Mouse (Mus musculus) heart, adult 18-20 months (tissue): ENCODE measurements around the gene Rrbp1. TPM values are rescaled to one million over a fixed set of nuclear protein-coding genes. Genes with fewer than 3 reads are reported as not detected.

Source experiments
- DNase-seq, 2 experiments: peaks; one replicate each; pipeline ENCODE4 v3.0.0; 2021 to 2022; ENCODE audit warnings: mixed read lengths in 1 of 2
- long read RNA-seq, 2 experiments: library from polyadenylated mRNA; stranded (forward); transcript quantifications; one replicate each; pipeline ENCODE4 v2.0.0; 2021
- total RNA-seq, 2 experiments: library from RNA; stranded (reverse); gene quantifications; 2 replicates each; pipeline ENCODE4 v1.2.3; 2021

The Rrbp1 gene
- total RNA-seq: 100 to 1,000 TPM in 1 of 2 experiments, 10 to 100 TPM in 1; 96.6 to 106 TPM
- long read RNA-seq, experiment 1, full-length matches to known transcripts: 5 of 23 reads
- long read RNA-seq, experiment 1, partial matches to known transcripts: 14 of 23 reads
- long read RNA-seq, experiment 1, other reads (novel, unspliced or antisense): 4 of 23 reads
- long read RNA-seq, experiment 2, partial matches to known transcripts: 12 of 14 reads
- long read RNA-seq, experiment 2, other reads (novel, unspliced or antisense): 2 of 14 reads

DNA sequence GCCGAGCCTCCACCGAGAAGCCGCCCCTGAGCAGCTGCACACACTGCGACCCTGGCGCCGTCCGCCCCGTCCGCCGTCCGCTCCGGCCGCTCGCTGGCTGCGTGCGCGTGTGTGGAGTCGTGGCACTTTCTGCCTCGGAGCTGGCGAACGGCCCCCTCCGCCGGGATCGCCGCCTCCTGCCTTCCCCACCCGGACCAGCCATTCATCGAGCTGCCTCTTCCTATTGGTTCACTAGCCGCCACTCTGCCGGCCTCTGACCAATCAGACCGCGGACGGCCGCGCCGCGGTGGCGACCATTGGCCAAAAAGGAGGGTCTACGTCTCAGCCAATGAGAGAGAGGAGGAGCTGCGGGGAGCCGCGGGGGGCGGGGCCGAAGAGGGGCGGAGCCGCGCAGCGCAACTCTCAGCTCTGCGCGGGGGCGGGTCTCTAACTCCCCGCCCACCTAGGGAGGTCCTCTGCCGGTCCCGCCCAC is at the start of gene Rrbp1:
Rrbp1 (minus strand) TSS at position 184 of the 472 bp plus-strand sequence.
- DNase-seq: peak; percentile 99

- no peak for DNase-seq
Observed at GRCm38 (mm10) chr2:144057735-144058134, 46.7 kb upstream of the Rrbp1 start.

DNA sequence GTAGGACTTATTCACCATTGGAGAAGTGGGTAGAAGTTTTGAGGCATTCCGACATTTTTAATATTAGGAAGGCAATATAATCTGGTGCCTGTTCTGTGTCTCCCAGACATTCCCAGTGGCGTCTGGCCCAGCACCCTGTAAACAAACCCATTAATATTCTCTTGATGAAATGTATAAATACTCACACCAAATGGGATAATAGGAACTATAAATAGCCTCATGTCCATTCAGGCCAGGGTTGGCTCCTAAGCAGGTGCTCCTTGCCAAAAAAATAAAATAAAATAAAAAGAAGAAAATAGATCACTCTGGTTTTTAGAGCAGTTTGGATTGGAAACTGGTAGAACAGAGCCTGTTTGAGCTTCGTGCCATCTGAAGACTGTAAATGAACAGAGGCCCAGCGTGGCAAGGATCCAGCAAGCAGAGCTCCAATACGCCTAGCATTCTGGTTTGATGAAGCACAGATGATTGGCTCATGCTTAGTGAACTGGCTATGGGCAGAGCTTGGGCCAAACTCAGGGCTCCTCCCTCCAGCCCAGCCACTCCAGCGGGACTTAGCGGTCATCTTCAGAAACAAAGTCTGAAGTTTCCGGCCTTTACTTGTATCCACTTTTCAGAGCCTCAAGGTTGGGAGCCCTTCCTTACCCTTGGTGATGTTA is 41.5 kb upstream of the Rrbp1 start:
- peak; percentile 62 to 66 for DNase-seq

GRCm38 (mm10) chr2:144050861-144051260 is 39.8 kb upstream of the Rrbp1 start:
- DNase-seq: no peak

- DNase-seq: no peak
Observed at GRCm38 (mm10) chr2:144050146-144050680, 39.1 kb upstream of the Rrbp1 start.

GRCm38 (mm10) chr2:144046916-144047315 is 35.9 kb upstream of the Rrbp1 start:
- DNase-seq: peak in 1 of 2 experiments; percentile 41

GRCm38 (mm10) chr2:144045756-144046560 is 34.9 kb upstream of the Rrbp1 start:
- no peak for DNase-seq

GRCm38 (mm10) chr2:144044726-144045125 is 33.7 kb upstream of the Rrbp1 start:
- peak; percentile 71 to 75 for DNase-seq

DNA sequence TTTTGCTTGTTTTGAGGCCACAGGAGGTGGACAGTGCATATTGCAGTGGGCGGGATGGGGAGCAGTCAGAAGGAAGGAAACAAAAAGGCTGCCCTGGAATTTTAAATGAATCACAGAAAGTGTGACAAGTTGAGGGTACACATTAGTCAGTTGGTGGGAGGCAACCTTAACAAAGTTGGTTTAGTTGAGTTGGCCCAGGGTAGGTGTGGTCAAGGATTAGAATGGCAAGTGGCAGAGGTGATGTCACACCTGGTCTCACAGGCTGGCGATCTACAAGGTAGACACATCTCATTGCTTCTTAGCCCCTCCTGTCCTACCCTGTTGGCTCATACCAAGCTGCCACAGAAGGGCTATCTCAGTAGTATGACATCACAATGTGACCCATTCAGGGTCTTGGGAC is 21.6 kb upstream of the Rrbp1 start, which contains the start of gene Banf2:
Banf2 (plus strand) TSS at position 396 of the 400 bp plus-strand sequence.
- no peak for DNase-seq

DNA sequence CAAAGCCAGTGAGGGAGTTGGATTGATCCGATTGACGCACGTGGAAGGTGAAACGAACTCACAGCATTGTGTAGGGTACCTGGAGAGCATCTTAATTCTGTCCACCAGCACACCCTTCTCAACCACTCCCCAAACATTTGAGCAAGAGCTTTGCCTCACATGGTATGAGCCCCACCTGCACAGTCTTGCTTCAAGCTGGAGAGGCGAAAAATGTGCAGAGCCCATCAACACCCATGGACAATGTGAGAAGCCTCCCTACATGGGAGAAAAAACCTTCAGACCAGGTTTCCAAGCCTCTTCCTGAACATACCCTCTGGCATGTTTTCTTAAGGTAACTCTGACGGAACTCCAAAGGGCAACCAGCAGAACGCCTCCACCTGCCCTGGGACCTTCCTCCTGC is 19.7 kb upstream of the Rrbp1 start:
- DNase-seq: no peak

GRCm38 (mm10) chr2:144026456-144026855 is 15.4 kb upstream of the Rrbp1 start:
- no peak for DNase-seq

DNA sequence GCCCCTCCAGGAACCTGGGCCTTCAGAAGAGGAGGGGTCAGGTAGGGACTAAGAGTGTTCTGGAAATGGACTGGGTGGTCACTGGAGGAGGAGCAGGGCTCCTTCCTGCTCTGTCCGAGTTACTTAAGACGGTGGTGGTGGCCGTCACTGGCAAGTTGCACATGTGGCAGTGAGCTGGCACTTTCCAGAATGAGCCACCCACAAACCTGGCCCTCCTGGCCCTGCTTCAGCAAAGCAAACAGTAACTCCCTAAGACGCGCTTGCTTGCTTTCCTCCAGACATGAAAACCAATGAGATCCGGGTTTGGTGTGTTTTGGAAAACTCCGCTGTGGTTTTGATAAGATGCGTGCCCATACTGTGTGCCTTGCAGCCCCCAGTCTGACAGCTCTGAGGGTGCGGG is 14.3 kb upstream of the Rrbp1 start:
- no peak for DNase-seq

- DNase-seq: no peak
Observed at GRCm38 (mm10) chr2:144022441-144022840, 11.4 kb upstream of the Rrbp1 start.

GRCm38 (mm10) chr2:144019971-144020370 is 8.9 kb upstream of the Rrbp1 start:
- no peak for DNase-seq

DNA sequence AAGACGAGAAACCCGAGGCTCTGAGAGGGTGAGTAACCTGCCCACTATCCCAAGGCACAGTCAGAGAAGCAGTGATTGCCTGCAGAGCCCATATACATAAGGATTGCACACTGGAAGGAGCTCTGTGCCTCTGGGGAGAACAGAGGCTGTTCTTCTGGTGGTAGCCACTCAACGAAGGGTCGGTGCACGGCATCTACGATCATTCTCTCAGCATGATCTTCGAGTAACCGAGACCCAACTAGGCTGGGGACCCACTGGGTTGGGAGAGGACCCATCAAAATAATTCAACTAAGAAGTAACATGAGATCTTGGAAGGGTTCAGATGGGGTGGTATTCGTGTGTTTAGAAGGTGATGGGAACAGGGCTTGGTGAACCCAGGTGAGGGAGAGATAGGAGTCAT is 4.8 kb upstream of the Rrbp1 start:
- DNase-seq: no peak

DNA sequence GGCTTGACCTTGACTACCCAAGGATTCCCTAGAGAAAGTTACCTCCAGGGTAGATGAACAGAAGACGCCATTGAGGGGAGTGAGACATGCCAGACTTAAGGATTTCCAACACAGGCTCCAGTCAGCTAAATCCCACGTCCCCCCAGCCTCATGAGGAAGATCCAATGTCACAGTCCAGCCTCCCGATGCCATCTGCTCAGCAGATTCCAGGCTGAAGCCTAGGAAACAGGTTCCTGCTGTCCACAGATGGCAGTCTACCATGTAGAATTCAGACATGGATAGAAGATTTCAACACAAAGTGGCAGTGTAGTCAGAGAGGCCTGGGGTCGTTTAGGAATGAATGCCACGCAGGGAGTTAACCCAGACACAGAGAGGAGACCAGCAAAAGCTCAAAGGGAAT is 3.4 kb upstream of the Rrbp1 start:
- no peak for DNase-seq

DNA sequence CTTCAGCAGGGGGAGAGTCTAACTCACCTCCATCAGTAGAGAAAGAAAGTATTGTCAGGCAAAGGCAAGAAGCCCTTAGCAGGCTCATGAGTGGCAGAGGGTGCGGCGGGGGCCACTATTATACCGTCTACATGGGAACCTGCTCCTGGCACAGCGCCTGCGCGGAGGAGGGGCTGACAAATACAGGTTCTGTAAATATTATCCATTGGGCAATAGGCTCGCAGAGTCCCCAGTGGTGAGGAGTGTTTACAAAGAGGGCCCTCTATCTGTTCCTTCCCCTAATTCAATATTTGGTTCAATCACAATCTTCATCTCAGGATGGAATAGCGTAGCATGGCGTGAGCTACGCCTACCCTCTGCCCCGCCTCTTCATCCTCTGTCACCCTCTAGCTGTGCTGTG is 3.0 kb upstream of the Rrbp1 start:
- DNase-seq: no peak

DNA sequence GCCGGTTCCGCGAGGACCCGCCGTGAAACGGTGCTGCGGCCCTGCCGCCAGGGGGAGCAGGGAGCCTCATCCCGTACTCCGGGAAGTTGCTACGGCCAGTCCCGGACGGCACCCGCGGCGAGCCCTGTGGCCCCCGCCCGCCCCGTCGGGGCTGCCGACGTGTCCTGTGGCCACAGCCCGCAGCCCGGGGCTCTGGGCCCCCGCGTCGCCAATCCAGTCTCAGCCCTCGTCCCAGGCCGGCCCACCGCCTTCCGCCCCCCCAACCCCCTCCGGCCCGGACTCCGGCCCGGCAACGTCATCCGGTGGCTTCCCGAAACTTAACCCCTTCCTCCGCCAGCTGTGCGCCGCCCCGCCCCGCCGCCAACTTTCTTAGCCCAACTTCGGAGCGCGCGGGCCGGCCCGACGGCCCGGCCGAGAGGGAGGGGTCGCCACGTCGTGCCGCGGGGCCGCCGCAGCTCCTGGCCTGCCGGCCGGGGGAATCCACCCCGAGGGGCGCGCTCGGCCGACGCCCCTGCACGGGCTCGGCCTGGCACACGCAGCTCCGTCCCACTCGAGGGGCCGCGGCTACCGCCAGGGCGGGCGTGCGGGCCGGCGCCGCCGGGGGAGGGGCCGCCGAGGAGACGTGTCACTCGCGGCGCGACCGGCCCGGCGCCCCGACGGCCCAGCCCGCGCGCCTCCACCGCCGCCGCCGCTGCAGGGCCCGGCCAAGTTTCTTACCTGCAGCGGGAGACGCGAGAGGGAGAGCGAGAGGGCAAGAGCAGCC is 600 bp downstream of the Rrbp1 start:
- peak; percentile 88 to 90 for DNase-seq

DNA sequence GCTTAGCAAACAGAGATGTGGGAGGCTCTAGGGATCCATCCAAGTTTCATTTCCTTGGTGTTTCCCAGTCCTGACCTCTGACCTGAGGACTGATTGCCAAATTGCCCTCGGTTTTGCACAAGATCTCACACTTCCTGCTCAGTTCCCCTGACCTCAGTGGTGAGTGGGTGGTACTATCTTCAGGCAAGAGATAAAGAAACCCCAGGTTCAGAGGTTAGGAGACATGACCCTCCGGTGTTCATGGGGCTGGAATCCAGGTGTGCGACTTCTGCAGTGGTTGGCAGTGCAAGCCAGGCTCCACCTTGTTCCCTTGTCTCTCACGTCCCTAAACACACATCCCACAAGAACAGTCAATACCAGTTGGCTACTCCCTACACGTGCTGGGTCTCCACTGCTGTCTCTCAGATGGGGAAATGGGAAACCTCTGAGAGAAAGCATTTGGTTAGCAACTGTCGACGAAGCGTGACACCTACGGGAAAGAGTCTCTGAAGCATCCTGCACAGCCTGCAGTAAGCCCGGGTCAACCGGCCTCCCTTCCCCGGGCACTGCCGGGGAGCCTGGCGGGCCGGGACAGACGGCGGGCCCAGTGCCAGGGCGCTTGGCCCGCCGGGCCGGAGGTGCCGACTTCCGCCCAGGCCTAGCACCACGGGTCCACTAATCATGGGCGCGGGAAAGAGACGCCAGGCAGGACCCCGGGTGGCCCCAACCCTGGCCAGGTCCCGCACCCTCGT is 1.3 kb downstream of the Rrbp1 start:
- peak; percentile 79 to 85 for DNase-seq

- peak in 1 of 2 experiments; percentile 21 for DNase-seq
Observed at GRCm38 (mm10) chr2:144009081-144009480, 2.0 kb downstream of the Rrbp1 start.

DNA sequence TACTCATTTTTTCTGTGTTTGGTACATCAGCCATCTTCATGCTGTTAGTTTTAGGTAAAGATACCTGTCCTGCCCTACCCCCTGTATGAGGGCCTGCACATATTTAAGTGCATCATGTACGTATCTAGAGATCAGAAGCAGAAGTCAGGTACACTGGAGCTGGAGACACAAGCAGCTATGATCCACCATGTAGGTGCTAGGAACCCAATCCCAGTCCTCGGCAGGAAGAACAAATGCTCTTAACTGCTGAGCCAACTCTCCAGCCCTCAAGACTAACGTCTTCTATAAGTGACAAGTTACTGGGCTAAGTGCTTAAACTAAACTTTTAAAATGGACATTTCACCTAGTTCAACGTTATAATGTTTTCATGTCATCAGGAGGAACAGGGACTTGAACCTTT is 3.9 kb downstream of the Rrbp1 start:
- DNase-seq: no peak
